Mouse (Mus musculus) olfactory bulb, adult 2 months (tissue): ENCODE measurements at regions not wholly inside any gene's neighbourhood (a gene's known extent, or its start where the extent isn't known, plus 50 kb on each side); places are given as distances from the start of the nearest gene placed in this dataset.

Experiments
- CTCF ChIP-seq: fragments of 200-500 bp; IDR thresholded peaks from 2 replicates; pipeline ENCODE4 v1.5.1; 2012; ENCODE audit warnings: low read depth, mild to moderate bottlenecking, low read length, moderate library complexity; ENCODE audit not compliant: insufficient read depth
- POLR2A ChIP-seq: fragments of 200-500 bp; IDR thresholded peaks from 2 replicates; pipeline ENCODE4 v1.6.1; 2012; ENCODE audit warnings: mild to moderate bottlenecking, low read depth, low read length, moderate library complexity; ENCODE audit not compliant: insufficient read depth

DNA sequence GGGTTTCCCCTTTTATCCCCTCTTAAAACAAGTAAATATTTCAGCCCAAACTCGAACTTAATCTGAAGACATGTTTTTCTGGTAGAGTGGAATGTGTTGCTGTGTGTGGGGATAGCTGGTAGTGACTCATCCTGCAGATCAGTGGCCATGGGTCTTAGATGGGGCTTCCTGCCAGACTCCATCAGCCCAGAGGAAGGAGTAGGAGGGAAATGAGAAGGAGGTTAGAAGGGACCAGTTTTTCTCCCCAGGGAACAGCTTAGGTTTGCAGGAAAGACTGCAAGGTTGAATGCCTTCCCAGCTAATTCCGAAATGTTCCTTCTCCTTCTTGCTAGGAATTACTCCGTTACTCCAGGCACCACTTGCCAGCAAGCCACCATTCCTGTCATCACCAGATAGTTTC is 68.8 kb upstream of the Nepro start:
- no peak for TF ChIP-seq POLR2A
- TF ChIP-seq CTCF: no peak
